Mouse (Mus musculus) right cerebral cortex, adult 18-20 months (tissue): Measurements from ENCODE around the gene Zfp46.
A peak's percentile ranks its signal among the peaks of the same experiment; 100 is the strongest.

Experiments
- DNase-seq: peaks from one replicate; pipeline ENCODE4 v3.0.0; 2022; ENCODE audit warnings: mixed read lengths

The Zfp46 gene

DNA sequence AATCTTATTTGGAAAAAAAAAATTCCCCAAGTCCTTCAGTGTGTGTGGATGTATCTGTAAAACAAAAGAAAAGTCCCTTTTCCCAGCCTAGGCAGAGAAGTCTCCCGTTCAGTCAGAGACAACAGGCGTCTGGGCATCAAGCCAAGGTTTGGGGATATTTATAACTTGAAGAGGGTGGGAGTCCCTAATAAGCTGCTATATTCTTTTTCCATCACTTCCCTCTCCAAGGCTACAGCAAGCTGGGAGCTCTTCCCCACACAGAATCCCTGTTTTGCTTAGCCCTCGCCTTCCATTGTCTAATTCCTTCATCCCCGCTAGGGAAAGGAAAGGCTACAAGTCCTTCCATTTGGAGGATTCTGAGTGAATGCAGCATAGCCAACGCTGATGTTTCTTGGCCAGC is at the start of gene Zfp46:
Zfp46 (plus strand) TSS at position 229 of the 400 bp plus-strand sequence.
- DNase-seq, result peak; percentile 89

- no peak for DNase-seq
These were observed 45.8 kb upstream of the Zfp46 start for GRCm38 (mm10) chr4:136238669-136239068.

GRCm38 (mm10) chr4:136239111-136239510 is 45.4 kb upstream of the Zfp46 start:
- DNase-seq, result no peak

GRCm38 (mm10) chr4:136239622-136240021 is 44.9 kb upstream of the Zfp46 start:
- peak; percentile 78 for DNase-seq

GRCm38 (mm10) chr4:136240123-136240522 is 44.4 kb upstream of the Zfp46 start:
- DNase-seq, result no peak

GRCm38 (mm10) chr4:136240955-136241354 is 43.5 kb upstream of the Zfp46 start:
- no peak for DNase-seq

DNA sequence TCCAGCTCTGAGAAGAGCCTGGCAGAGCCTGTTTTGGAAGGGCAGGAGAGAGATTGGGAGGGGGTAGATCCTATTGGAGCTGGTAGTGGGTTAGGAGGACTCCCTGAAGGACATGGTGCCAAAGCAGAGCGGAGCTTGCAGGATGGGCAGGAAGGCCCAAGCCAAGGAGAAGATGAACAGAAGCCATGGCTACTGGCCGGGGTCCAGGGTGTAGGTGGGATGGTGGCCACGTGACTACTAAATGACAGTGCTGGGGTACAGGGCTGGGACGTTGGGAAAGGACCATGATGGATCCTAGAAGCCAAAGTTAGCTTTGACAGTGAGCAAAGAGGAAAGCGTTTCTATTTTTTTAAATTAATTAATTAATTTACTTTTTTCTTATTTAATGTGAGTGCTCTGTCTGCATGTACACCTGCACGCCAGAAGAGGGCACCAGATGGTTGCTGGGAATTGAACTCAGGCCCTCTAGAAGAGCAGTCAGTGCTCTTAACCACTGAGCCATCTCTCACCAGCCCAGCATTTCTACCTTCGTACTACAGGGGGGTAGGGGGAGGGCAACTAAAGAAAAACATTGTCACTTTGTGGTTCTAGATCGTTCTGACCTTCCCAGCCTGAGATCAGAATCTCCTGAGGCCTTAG is 42.3 kb upstream of the Zfp46 start:
- no peak for DNase-seq

DNA sequence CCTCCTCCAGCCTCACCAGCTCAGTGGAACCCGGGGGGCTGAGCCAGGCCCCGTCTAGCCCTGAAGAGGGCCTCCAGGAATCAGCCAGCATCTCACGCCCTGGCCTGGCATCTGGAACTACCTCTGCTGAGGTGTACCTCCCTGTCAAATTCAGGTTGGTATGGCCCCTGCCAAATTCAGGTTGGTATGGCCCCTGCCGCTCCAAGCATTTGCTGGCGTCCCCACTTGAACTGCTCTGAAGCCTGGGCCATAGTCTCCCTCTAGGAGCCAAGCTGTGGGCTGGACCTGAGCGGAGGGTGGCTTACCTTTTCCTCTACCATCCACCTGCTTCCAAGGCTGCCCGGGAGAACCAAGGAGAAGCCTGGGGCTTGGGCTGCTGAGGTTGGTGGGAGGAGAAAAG is 41.8 kb upstream of the Zfp46 start:
- no peak for DNase-seq

- DNase-seq, result no peak
These were observed 40.3 kb upstream of the Zfp46 start for GRCm38 (mm10) chr4:136244208-136244607.

DNA sequence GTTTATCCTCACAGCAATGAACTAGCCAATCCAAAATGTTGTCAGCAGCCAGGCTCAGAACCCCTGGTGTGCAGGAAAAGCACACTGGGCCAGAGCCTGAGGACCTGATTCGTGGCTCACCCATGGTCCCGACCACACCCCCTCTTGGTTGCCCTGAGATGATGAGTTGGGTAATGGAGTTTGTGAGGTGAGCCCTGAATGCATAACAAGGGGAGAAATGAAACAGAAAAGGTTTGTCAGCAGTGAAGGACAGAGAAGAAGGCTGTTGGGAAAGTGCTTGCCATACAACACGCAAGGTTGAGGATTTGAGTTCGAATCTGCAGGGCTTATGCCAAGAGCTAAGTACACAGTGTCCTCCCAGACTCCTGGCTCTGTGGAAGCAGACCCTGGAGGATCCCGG is 38.8 kb upstream of the Zfp46 start:
- DNase-seq, result no peak

GRCm38 (mm10) chr4:136246568-136246969 is 37.9 kb upstream of the Zfp46 start:
- DNase-seq, result no peak

GRCm38 (mm10) chr4:136247386-136247728 is 37.1 kb upstream of the Zfp46 start:
- no peak for DNase-seq

- no peak for DNase-seq
These were observed 36.6 kb upstream of the Zfp46 start, which contains the start of gene Tcea3 for GRCm38 (mm10) chr4:136247729-136248463. Gene Tcea3, plus strand, starts transcription at chr4:136247729.

- no peak for DNase-seq
These were observed 35.8 kb upstream of the Zfp46 start for GRCm38 (mm10) chr4:136248464-136249331.

GRCm38 (mm10) chr4:136249332-136249647 is 35.2 kb upstream of the Zfp46 start:
- no peak for DNase-seq

DNA sequence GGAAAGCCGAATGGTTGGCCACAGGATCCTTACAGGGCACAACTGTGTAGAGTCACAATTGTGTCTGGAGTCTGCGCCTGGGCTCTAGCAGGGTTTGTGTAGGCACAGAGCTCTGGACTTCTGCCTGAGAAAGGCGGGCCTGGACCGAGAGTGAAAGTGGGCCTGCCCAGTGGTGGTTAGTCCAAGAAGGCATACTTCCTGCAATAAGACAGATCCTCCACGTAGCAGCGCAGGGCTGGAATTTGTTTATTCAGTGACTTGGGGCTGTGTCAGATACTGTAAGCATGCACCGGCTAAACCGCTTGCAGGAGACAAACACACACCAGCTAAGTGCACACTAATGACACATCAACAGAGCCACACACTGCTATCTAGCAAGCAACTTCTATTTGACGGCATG is 34.7 kb upstream of the Zfp46 start:
- DNase-seq, result no peak

DNA sequence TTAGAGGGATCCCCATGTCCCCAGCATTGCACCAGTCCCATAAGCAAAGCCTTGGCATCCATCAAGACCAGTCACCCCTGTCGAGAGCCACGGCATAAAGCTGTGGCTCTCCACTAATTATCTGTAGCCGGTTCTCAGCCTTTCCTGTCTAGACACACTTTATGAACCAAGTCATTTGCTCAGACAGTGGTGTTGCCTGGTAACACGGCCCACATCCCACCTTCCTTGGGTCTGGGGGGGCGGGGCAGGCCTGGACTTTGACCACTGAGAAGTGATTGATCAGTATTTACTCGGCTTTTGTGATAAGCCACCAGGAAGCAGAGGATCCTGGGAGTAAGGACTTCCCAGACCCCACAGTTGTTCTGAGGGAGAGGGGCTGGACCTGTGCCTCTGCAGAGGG is 28.6 kb upstream of the Zfp46 start:
- DNase-seq, result no peak

GRCm38 (mm10) chr4:136256696-136257095 is 27.8 kb upstream of the Zfp46 start:
- DNase-seq, result no peak

DNA sequence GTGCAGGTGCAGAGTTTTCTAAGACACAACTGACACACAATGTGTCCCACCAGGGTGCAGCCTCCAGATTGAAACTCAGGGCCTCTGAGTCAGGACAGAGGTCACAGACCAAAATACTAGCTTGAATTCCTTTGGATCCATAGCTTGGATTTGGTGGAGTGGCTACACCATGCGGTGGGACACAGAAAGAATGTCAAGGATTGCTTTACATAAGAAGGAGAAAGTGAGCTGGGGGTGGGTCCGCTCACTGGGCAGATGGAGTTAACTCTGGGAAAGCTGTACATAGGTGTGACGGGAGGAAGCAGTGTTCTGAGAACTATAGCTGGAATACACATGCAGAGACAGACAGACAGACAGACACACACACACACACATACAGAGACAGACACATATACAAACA is 24.6 kb upstream of the Zfp46 start:
- no peak for DNase-seq

DNA sequence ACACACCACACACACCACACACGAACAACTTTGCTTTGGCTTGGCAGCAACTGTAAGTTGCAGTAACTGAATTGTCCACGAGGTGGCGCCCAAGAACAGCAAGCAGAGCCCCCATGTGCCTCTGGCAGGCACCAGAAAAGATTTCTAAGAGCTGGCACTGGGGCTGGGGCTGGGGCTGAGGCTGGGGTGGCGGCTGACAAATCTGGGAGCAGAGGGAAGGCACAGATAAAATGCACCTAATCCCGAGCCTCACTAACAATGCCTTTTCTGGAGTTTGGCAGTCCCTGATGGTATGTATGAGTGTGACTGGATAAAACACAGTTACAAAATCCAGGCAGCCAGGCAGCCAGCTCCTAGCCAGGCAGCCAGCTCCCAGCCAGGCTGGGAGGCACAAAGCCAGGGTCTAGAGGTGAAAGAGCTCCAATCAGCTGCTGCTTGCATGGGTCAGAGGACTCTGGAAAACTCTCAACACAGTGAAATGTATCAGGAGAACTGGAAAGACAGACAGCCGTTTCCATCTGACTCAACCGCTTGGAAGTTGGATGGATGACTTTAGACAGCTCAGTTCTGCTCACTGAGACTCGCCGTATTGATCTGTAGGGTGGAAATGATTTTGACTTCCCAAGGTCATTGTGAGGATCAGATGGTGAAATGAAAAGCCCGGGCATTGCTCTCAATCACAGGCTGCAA is 23.8 kb upstream of the Zfp46 start:
- peak; percentile 55 for DNase-seq

- DNase-seq, result no peak
These were observed 22.6 kb upstream of the Zfp46 start for GRCm38 (mm10) chr4:136261912-136262311.

GRCm38 (mm10) chr4:136263555-136263954 is 20.9 kb upstream of the Zfp46 start:
- DNase-seq, result no peak

- DNase-seq, result no peak
These were observed 17.7 kb upstream of the Zfp46 start for GRCm38 (mm10) chr4:136266716-136267343.
